Mouse (Mus musculus): Measurements from ENCODE around the gene Cox5b.

GRCm38 (mm10) chr1:36657658-36658415 lies 33.4 kb upstream of the Cox5b start:
- no peak for TF ChIP-seq GATA1 (IDR thresholded peaks at IDR 0.05; ENCODE audit: low read length)
- TF ChIP-seq TAL1 (IDR thresholded peaks at IDR 0.05; ENCODE audit: low read length) = no peak

Data from erythroblast, embryonic 14.5 days (primary cell).